Mouse (Mus musculus) skeletal muscle tissue, adult 2 months (tissue): ENCODE measurements around the gene Bex4.

ENCODE experiments used
- DNase-seq: peaks from one replicate; pipeline ENCODE4 v3.0.0-alpha.2; 2012; ENCODE audit warnings: low read depth, low spot score

Bex4 gene

GRCm38 (mm10) chrX:136183107-136183506, 44.3 kb downstream of the Bex4 start:
- DNase-seq: no peak
